Mouse (Mus musculus) midbrain, embryonic 16.5 days (tissue): ENCODE results near the gene Ldlrad3. TPM values are rescaled to one million over a fixed set of nuclear protein-coding genes. Genes with fewer than 3 reads are reported as not detected.
A peak's percentile ranks its signal among the peaks of the same experiment; 100 is the strongest.

Experiments used
- ATAC-seq: fragments of 200-750 bp; cut with Nextera tagmentation; 2 replicates; pipeline ENCODE4 v1.8.0; 2017; ENCODE audit warnings: moderate TSS enrichment
- H3K27ac ChIP-seq: fragments of 300-500 bp; sonication (generic); 2 replicates; pipeline ENCODE4 v1.5.1; 2014; ENCODE audit warnings: mild to moderate bottlenecking, low read length, mixed read lengths
- H3K27me3 ChIP-seq: fragments of 300-500 bp; sonication (generic); 2 replicates; pipeline ENCODE4 v1.6.1; 2014; ENCODE audit warnings: low read depth, low read length, mixed read lengths; ENCODE audit not compliant: control insufficient read depth, insufficient read depth
- H3K36me3 ChIP-seq: fragments of 300-500 bp; sonication (generic); 2 replicates; pipeline ENCODE4 v1.6.1; 2014; ENCODE audit warnings: mild to moderate bottlenecking, low read length, moderate library complexity, mixed read lengths; ENCODE audit not compliant: control insufficient read depth, insufficient read depth
- H3K4me1 ChIP-seq: fragments of 300-500 bp; sonication (generic); 2 replicates; pipeline ENCODE4 v1.6.1; 2014; ENCODE audit warnings: mild to moderate bottlenecking, low read length, mixed read lengths; ENCODE audit not compliant: control insufficient read depth, insufficient read depth
- H3K4me2 ChIP-seq: fragments of 300-500 bp; sonication (generic); 2 replicates; pipeline ENCODE4 v1.6.1; 2014; ENCODE audit warnings: mild to moderate bottlenecking, low read length, mixed read lengths
- H3K4me3 ChIP-seq: fragments of 300-500 bp; sonication (generic); 2 replicates; pipeline ENCODE4 v1.5.1; 2014; ENCODE audit warnings: low read depth, mild to moderate bottlenecking, low read length, moderate library complexity, mixed read lengths
- H3K9ac ChIP-seq: fragments of 300-500 bp; sonication (generic); 2 replicates; pipeline ENCODE4 v1.6.1; 2014; ENCODE audit warnings: low read depth, low read length, mixed read lengths
- H3K9me3 ChIP-seq: fragments of 300-500 bp; sonication (generic); replicated peaks from 2 replicates; pipeline ENCODE4 v1.6.1; 2014; ENCODE audit warnings: mild to moderate bottlenecking, low read length, mixed read lengths; ENCODE audit not compliant: control insufficient read depth, poor library complexity, severe bottlenecking
- WGBS: fragments of 180-500 bp; shearing (Covaris S2); extraction: QIAGEN DNeasy Blood & Tissue Kit; methylation state at CpG from one replicate; pipeline ENCODE4 v1.1.7; 2014; 5-methylcytosine and 5-hydroxymethylcytosine counted together
- polyA plus RNA-seq: library from polyadenylated mRNA; unstranded; fragments of >200 nt; fragmentation: Nextera tagmentation; extraction: Ambion mirVana; gene quantifications from 2 replicates; pipeline ENCODE4 v1.2.1, GENCODE M21; 2015

Gene Ldlrad3
- polyA plus RNA-seq = 26.6 and 30.1 TPM in 2 replicates

- H3K27me3 ChIP-seq = no peaks in the 10 kb centered on the region
- ATAC-seq = peak; percentile 94
- H3K36me3 ChIP-seq = no peaks in the 10 kb centered on the region
- WGBS = under 1% methylated on average over 46 of the region's 77 CpGs
- H3K27ac ChIP-seq = peak within 1 kb of the TSS; percentile 83
- no peaks in the 10 kb centered on the region for H3K9me3 ChIP-seq
- H3K4me2 ChIP-seq = peak within 1 kb of the TSS; percentile 89
- peak within 1 kb of the TSS; percentile 91 for H3K9ac ChIP-seq
- peak within 1 kb of the TSS; percentile 76 for H3K4me3 ChIP-seq
- H3K4me1 ChIP-seq = peaks cover 16% of the 10 kb centered on the region
These were observed at the start of gene Ldlrad3 for GRCm38 (mm10) chr2:102185951-102186561. Gene Ldlrad3 (minus strand): TSS chr2:102186385.

- Histone ChIP-seq H3K4me3 (no peak overlapping the region), H3K9me3 (no peaks in the 10 kb centered on the region), H3K4me1 (peaks cover 10% of the 10 kb centered on the region; the same call in 1 of the 2 replicates), H3K4me2 (no peak overlapping the region), H3K9ac (no peak overlapping the region), H3K27me3 (no peaks in the 10 kb centered on the region), H3K27ac (no peak overlapping the region), H3K36me3 (no peaks in the 10 kb centered on the region)
- peak; percentile 80 for ATAC-seq
- WGBS = 38% methylated on average over 5 of the region's 5 CpGs
These were observed 45.3 kb upstream of the Ldlrad3 start for GRCm38 (mm10) chr2:102231470-102231869.

- H3K4me3 ChIP-seq = no peak overlapping the region
- H3K4me1 ChIP-seq = peaks cover 11% of the 10 kb centered on the region
- no peaks in the 10 kb centered on the region for H3K36me3 ChIP-seq
- no peak for ATAC-seq
- H3K9me3 ChIP-seq = no peaks in the 10 kb centered on the region
- H3K27me3 ChIP-seq = no peaks in the 10 kb centered on the region
- H3K9ac ChIP-seq = no peak overlapping the region
- H3K4me2 ChIP-seq = no peak overlapping the region
- no peak overlapping the region for H3K27ac ChIP-seq
- 90% methylated on average over 2 of the region's 2 CpGs for WGBS
These were observed 42.9 kb upstream of the Ldlrad3 start for GRCm38 (mm10) chr2:102229126-102229525.

- Histone ChIP-seq H3K4me3 (no peak overlapping the region), H3K9me3 (no peaks in the 10 kb centered on the region), H3K4me2 (no peak overlapping the region), H3K4me1 (peaks cover 19% of the 10 kb centered on the region), H3K9ac (no peak overlapping the region), H3K27ac (no peak overlapping the region), H3K27me3 (no peaks in the 10 kb centered on the region), H3K36me3 (no peaks in the 10 kb centered on the region)
- no peak for ATAC-seq
- 82% methylated on average over 5 of the region's 5 CpGs for WGBS
These were observed 42.1 kb upstream of the Ldlrad3 start for GRCm38 (mm10) chr2:102228331-102228730.

- Histone ChIP-seq H3K9me3 (no peaks in the 10 kb centered on the region), H3K4me2 (no peak overlapping the region), H3K4me1 (peaks cover 22% of the 10 kb centered on the region), H3K36me3 (no peaks in the 10 kb centered on the region), H3K27ac (no peak overlapping the region), H3K4me3 (no peak overlapping the region), H3K9ac (no peak overlapping the region), H3K27me3 (no peaks in the 10 kb centered on the region)
- ATAC-seq = no peak
- 92% methylated on average over 8 of the region's 8 CpGs for WGBS
These were observed 41.7 kb upstream of the Ldlrad3 start for GRCm38 (mm10) chr2:102227839-102228238.

GRCm38 (mm10) chr2:102226274-102226673 is 40.1 kb upstream of the Ldlrad3 start:
- 70% methylated on average over 15 of the region's 15 CpGs for WGBS
- H3K4me3 ChIP-seq = no peak overlapping the region
- no peaks in the 10 kb centered on the region for H3K27me3 ChIP-seq
- no peak for ATAC-seq
- H3K4me1 ChIP-seq = peaks cover 16% of the 10 kb centered on the region
- no peak overlapping the region for H3K27ac ChIP-seq
- H3K9ac ChIP-seq = no peak overlapping the region
- no peak overlapping the region for H3K4me2 ChIP-seq
- H3K36me3 ChIP-seq = no peaks in the 10 kb centered on the region
- H3K9me3 ChIP-seq = no peaks in the 10 kb centered on the region

GRCm38 (mm10) chr2:102223355-102224128 is 37.4 kb upstream of the Ldlrad3 start:
- H3K9me3 ChIP-seq = no peaks in the 10 kb centered on the region
- WGBS = 3% methylated on average over 11 of the region's 11 CpGs

GRCm38 (mm10) chr2:102222749-102223148 is 36.6 kb upstream of the Ldlrad3 start:
- H3K9ac ChIP-seq = no peak overlapping the region
- no peak overlapping the region for H3K4me2 ChIP-seq
- no peaks in the 10 kb centered on the region for H3K36me3 ChIP-seq
- no peaks in the 10 kb centered on the region for H3K27me3 ChIP-seq
- H3K9me3 ChIP-seq = no peaks in the 10 kb centered on the region
- WGBS = 63% methylated on average over 3 of the region's 3 CpGs
- no peak overlapping the region for H3K4me3 ChIP-seq
- peaks cover 14% of the 10 kb centered on the region for H3K4me1 ChIP-seq
- no peak overlapping the region for H3K27ac ChIP-seq
- ATAC-seq = no peak

More at GRCm38 (mm10) chr2:102223355-102224128, 37.4 kb upstream of the Ldlrad3 start:
- Histone ChIP-seq H3K36me3 (no peaks in the 10 kb centered on the region), H3K4me2 (peak overlapping the region; percentile 26), H3K4me3 (no peak overlapping the region), H3K9ac (peak overlapping the region; percentile 30; the same call in 1 of the 2 replicates), H3K4me1 (peaks cover 14% of the 10 kb centered on the region), H3K27me3 (no peaks in the 10 kb centered on the region), H3K27ac (peak overlapping the region; percentile 73)
- ATAC-seq = peak; percentile 77

- Histone ChIP-seq H3K27me3 (no peaks in the 10 kb centered on the region), H3K9me3 (no peaks in the 10 kb centered on the region), H3K4me2 (no peak overlapping the region), H3K27ac (no peak overlapping the region), H3K9ac (no peak overlapping the region), H3K4me1 (peaks cover 2% of the 10 kb centered on the region; the same call in 1 of the 2 replicates), H3K36me3 (no peaks in the 10 kb centered on the region), H3K4me3 (no peak overlapping the region)
- 94% methylated on average over 1 of the region's 1 CpGs for WGBS
- no peak for ATAC-seq
These were observed 30.6 kb upstream of the Ldlrad3 start for GRCm38 (mm10) chr2:102216817-102217216.
